Mouse (Mus musculus) lung, adult 2 months (tissue): ENCODE data around the gene Vps33b.

ENCODE experiments used
- CTCF ChIP-seq: fragments of 200-500 bp; IDR thresholded peaks from 2 replicates; pipeline ENCODE4 v1.5.1; 2011; ENCODE audit warnings: mild to moderate bottlenecking, low read length, control low read depth; ENCODE audit not compliant: insufficient read depth
- POLR2A ChIP-seq: fragments of 200-500 bp; IDR thresholded peaks from 2 replicates; pipeline ENCODE4 v1.6.1; 2011; ENCODE audit warnings: low read depth, mild to moderate bottlenecking, control low read depth, low read length, borderline replicate concordance; ENCODE audit errors: extremely low read depth

DNA sequence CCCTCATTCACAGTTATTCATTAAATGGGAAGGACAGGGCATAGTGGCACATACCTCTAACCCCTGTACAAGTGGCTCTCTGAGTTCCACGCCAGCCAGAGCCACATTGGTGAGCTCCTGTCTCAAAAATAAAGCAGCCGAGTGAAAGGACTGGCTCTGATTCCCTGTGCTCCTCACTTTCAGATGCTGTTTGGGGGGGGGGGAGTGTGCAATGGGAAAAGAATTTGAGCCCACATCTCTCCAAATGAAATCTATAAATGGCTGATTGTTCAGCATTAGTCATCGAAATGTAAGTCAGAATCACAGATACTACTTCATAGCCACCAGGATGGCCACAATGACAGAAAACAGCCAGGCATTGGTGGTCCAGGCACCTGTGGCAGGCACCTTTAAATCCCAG is 27.6 kb downstream of the Vps33b start:
- TF ChIP-seq POLR2A (no peak), CTCF (no peak)
